Mouse (Mus musculus): ENCODE data around the gene Tom1l2. TPM values are rescaled to one million over a fixed set of nuclear protein-coding genes. Genes with fewer than 3 reads are reported as not detected.

The Tom1l2 gene
- polyA plus RNA-seq, 1 experiment from 2014 or later = 74.6 TPM

- WGBS = 88% methylated on average over 13 of the region's 13 CpGs
- H3K27ac ChIP-seq (ENCODE audit: low read length) = no peak overlapping the region
- no peak for ATAC-seq
- H3K9ac ChIP-seq (ENCODE audit: low read depth, low read length) = no peak overlapping the region
- H3K4me3 ChIP-seq (ENCODE audit: low read depth, low read length) = no peak overlapping the region
- no peaks in the 10 kb centered on the region for H3K9me3 ChIP-seq (replicated peaks; ENCODE audit: control insufficient read depth, low read length, poor library complexity, severe bottlenecking)
- H3K4me1 ChIP-seq (ENCODE audit: control insufficient read depth, insufficient read depth, low read length) = no peaks in the 10 kb centered on the region
- no peaks in the 10 kb centered on the region for H3K27me3 ChIP-seq (ENCODE audit: control insufficient read depth, insufficient read depth, low read depth, low read length)
- H3K4me2 ChIP-seq (ENCODE audit: low read length) = no peak overlapping the region
- no peaks in the 10 kb centered on the region for H3K36me3 ChIP-seq (ENCODE audit: control insufficient read depth, insufficient read depth, low read length)
Measured at GRCm38 (mm10) chr11:60370431-60370830, 17.7 kb upstream of the Tom1l2 start.

GRCm38 (mm10) chr11:60369448-60369847 lies 16.7 kb upstream of the Tom1l2 start:
- Histone ChIP-seq H3K9me3 (replicated peaks; ENCODE audit: control insufficient read depth, low read length, poor library complexity, severe bottlenecking) (no peaks in the 10 kb centered on the region), H3K36me3 (ENCODE audit: control insufficient read depth, insufficient read depth, low read length) (no peaks in the 10 kb centered on the region), H3K4me2 (ENCODE audit: low read length) (no peak overlapping the region), H3K27ac (ENCODE audit: low read length) (no peak overlapping the region), H3K9ac (ENCODE audit: low read depth, low read length) (no peak overlapping the region), H3K4me3 (ENCODE audit: low read depth, low read length) (no peak overlapping the region), H3K4me1 (ENCODE audit: control insufficient read depth, insufficient read depth, low read length) (no peaks in the 10 kb centered on the region), H3K27me3 (ENCODE audit: control insufficient read depth, insufficient read depth, low read depth, low read length) (no peaks in the 10 kb centered on the region)
- no peak for ATAC-seq
- 77% methylated on average over 4 of the region's 4 CpGs for WGBS

- ATAC-seq = no peak
- H3K27me3 ChIP-seq (ENCODE audit: control insufficient read depth, insufficient read depth, low read depth, low read length) = no peaks in the 10 kb centered on the region
- H3K4me3 ChIP-seq (ENCODE audit: low read depth, low read length) = no peak overlapping the region
- 72% methylated on average over 4 of the region's 4 CpGs for WGBS
- no peak overlapping the region for H3K27ac ChIP-seq (ENCODE audit: low read length)
- no peaks in the 10 kb centered on the region for H3K36me3 ChIP-seq (ENCODE audit: control insufficient read depth, insufficient read depth, low read length)
- no peaks in the 10 kb centered on the region for H3K4me1 ChIP-seq (ENCODE audit: control insufficient read depth, insufficient read depth, low read length)
- H3K9ac ChIP-seq (ENCODE audit: low read depth, low read length) = no peak overlapping the region
- no peak overlapping the region for H3K4me2 ChIP-seq (ENCODE audit: low read length)
- no peaks in the 10 kb centered on the region for H3K9me3 ChIP-seq (replicated peaks; ENCODE audit: control insufficient read depth, low read length, poor library complexity, severe bottlenecking)
Measured at GRCm38 (mm10) chr11:60368909-60369308, 16.2 kb upstream of the Tom1l2 start.

GRCm38 (mm10) chr11:60367256-60367655 lies 14.6 kb upstream of the Tom1l2 start:
- no peak overlapping the region for H3K9ac ChIP-seq (ENCODE audit: low read depth, low read length)
- no peak for ATAC-seq
- no peak overlapping the region for H3K4me3 ChIP-seq (ENCODE audit: low read depth, low read length)
- H3K27ac ChIP-seq (ENCODE audit: low read length) = no peak overlapping the region
- H3K27me3 ChIP-seq (ENCODE audit: control insufficient read depth, insufficient read depth, low read depth, low read length) = no peaks in the 10 kb centered on the region
- H3K9me3 ChIP-seq (replicated peaks; ENCODE audit: control insufficient read depth, low read length, poor library complexity, severe bottlenecking) = no peaks in the 10 kb centered on the region
- no peaks in the 10 kb centered on the region for H3K4me1 ChIP-seq (ENCODE audit: control insufficient read depth, insufficient read depth, low read length)
- H3K36me3 ChIP-seq (ENCODE audit: control insufficient read depth, insufficient read depth, low read length) = no peaks in the 10 kb centered on the region
- no peak overlapping the region for H3K4me2 ChIP-seq (ENCODE audit: low read length)
- WGBS = 80% methylated on average over 3 of the region's 3 CpGs

GRCm38 (mm10) chr11:60366239-60367019 lies 13.7 kb upstream of the Tom1l2 start:
- Histone ChIP-seq H3K9me3 (replicated peaks; ENCODE audit: control insufficient read depth, low read length, poor library complexity, severe bottlenecking) (no peaks in the 10 kb centered on the region), H3K4me1 (ENCODE audit: control insufficient read depth, insufficient read depth, low read length) (no peaks in the 10 kb centered on the region), H3K27ac (ENCODE audit: low read length) (no peak overlapping the region), H3K27me3 (ENCODE audit: control insufficient read depth, insufficient read depth, low read depth, low read length) (no peaks in the 10 kb centered on the region), H3K4me3 (ENCODE audit: low read depth, low read length) (no peak overlapping the region), H3K36me3 (ENCODE audit: control insufficient read depth, insufficient read depth, low read length) (no peaks in the 10 kb centered on the region), H3K9ac (ENCODE audit: low read depth, low read length) (0 out of 2 replicates have a peak overlapping the region, but pooled peaks have one; percentile 30), H3K4me2 (ENCODE audit: low read length) (no peak overlapping the region)
- ATAC-seq = no peak
- 44% methylated on average over 16 of the region's 16 CpGs for WGBS

- ATAC-seq = no peak
- Histone ChIP-seq H3K9me3 (replicated peaks; ENCODE audit: control insufficient read depth, low read length, poor library complexity, severe bottlenecking) (no peaks in the 10 kb centered on the region), H3K4me3 (ENCODE audit: low read depth, low read length) (no peak overlapping the region), H3K36me3 (ENCODE audit: control insufficient read depth, insufficient read depth, low read length) (no peaks in the 10 kb centered on the region), H3K9ac (ENCODE audit: low read depth, low read length) (no peak overlapping the region), H3K4me1 (ENCODE audit: control insufficient read depth, insufficient read depth, low read length) (no peaks in the 10 kb centered on the region), H3K4me2 (ENCODE audit: low read length) (no peak overlapping the region), H3K27ac (ENCODE audit: low read length) (no peak overlapping the region), H3K27me3 (ENCODE audit: control insufficient read depth, insufficient read depth, low read depth, low read length) (no peaks in the 10 kb centered on the region)
- 75% methylated on average over 5 of the region's 5 CpGs for WGBS
Measured at GRCm38 (mm10) chr11:60360631-60361201, 8.0 kb upstream of the Tom1l2 start.

GRCm38 (mm10) chr11:60359936-60360335 lies 7.2 kb upstream of the Tom1l2 start:
- no peak overlapping the region for H3K4me3 ChIP-seq (ENCODE audit: low read depth, low read length)
- no peaks in the 10 kb centered on the region for H3K9me3 ChIP-seq (replicated peaks; ENCODE audit: control insufficient read depth, low read length, poor library complexity, severe bottlenecking)
- no peak overlapping the region for H3K4me2 ChIP-seq (ENCODE audit: low read length)
- H3K27ac ChIP-seq (ENCODE audit: low read length) = no peak overlapping the region
- H3K36me3 ChIP-seq (ENCODE audit: control insufficient read depth, insufficient read depth, low read length) = no peaks in the 10 kb centered on the region
- no peaks in the 10 kb centered on the region for H3K4me1 ChIP-seq (ENCODE audit: control insufficient read depth, insufficient read depth, low read length)
- H3K9ac ChIP-seq (ENCODE audit: low read depth, low read length) = no peak overlapping the region
- 94% methylated on average over 1 of the region's 1 CpGs for WGBS
- no peak for ATAC-seq
- H3K27me3 ChIP-seq (ENCODE audit: control insufficient read depth, insufficient read depth, low read depth, low read length) = no peaks in the 10 kb centered on the region

- H3K4me3 ChIP-seq (ENCODE audit: low read depth, low read length) = no peak overlapping the region
- no peak overlapping the region for H3K4me2 ChIP-seq (ENCODE audit: low read length)
- H3K27ac ChIP-seq (ENCODE audit: low read length) = no peak overlapping the region
- no peaks in the 10 kb centered on the region for H3K4me1 ChIP-seq (ENCODE audit: control insufficient read depth, insufficient read depth, low read length)
- 78% methylated on average over 5 of the region's 5 CpGs for WGBS
- no peak for ATAC-seq
- H3K36me3 ChIP-seq (ENCODE audit: control insufficient read depth, insufficient read depth, low read length) = no peaks in the 10 kb centered on the region
- H3K27me3 ChIP-seq (ENCODE audit: control insufficient read depth, insufficient read depth, low read depth, low read length) = no peaks in the 10 kb centered on the region
- H3K9me3 ChIP-seq (replicated peaks; ENCODE audit: control insufficient read depth, low read length, poor library complexity, severe bottlenecking) = no peaks in the 10 kb centered on the region
- no peak overlapping the region for H3K9ac ChIP-seq (ENCODE audit: low read depth, low read length)
Measured at GRCm38 (mm10) chr11:60359138-60359537, 6.4 kb upstream of the Tom1l2 start.

GRCm38 (mm10) chr11:60358548-60358947 lies 5.8 kb upstream of the Tom1l2 start:
- WGBS = 84% methylated on average over 7 of the region's 7 CpGs
- Histone ChIP-seq H3K4me2 (ENCODE audit: low read length) (no peak overlapping the region), H3K9ac (ENCODE audit: low read depth, low read length) (no peak overlapping the region), H3K4me3 (ENCODE audit: low read depth, low read length) (no peak overlapping the region), H3K4me1 (ENCODE audit: control insufficient read depth, insufficient read depth, low read length) (peaks cover 3% of the 10 kb centered on the region; the same call in 1 of the 2 replicates), H3K27ac (ENCODE audit: low read length) (no peak overlapping the region), H3K9me3 (replicated peaks; ENCODE audit: control insufficient read depth, low read length, poor library complexity, severe bottlenecking) (no peaks in the 10 kb centered on the region), H3K27me3 (ENCODE audit: control insufficient read depth, insufficient read depth, low read depth, low read length) (no peaks in the 10 kb centered on the region), H3K36me3 (ENCODE audit: control insufficient read depth, insufficient read depth, low read length) (no peaks in the 10 kb centered on the region)
- no peak for ATAC-seq

All from midbrain, embryonic 16.5 days (tissue).